Mouse (Mus musculus) frontal cortex, postnatal 14 days (tissue): ENCODE measurements at regions not wholly inside any gene's neighbourhood (a gene's known extent, or its start where the extent isn't known, plus 50 kb on each side); places are given as distances from the start of the nearest gene placed in this dataset.
"Not testable (repeated sequence)": the region's sequence is repeated elsewhere in the genome, so short reads cannot be mapped to it uniquely, and the experiment has no call there.

Source experiments
- DNase-seq, 2 experiments: peaks; one replicate each; pipeline ENCODE4 v3.0.0; 2022; ENCODE audit warnings: low spot score in 2 of 2

DNA sequence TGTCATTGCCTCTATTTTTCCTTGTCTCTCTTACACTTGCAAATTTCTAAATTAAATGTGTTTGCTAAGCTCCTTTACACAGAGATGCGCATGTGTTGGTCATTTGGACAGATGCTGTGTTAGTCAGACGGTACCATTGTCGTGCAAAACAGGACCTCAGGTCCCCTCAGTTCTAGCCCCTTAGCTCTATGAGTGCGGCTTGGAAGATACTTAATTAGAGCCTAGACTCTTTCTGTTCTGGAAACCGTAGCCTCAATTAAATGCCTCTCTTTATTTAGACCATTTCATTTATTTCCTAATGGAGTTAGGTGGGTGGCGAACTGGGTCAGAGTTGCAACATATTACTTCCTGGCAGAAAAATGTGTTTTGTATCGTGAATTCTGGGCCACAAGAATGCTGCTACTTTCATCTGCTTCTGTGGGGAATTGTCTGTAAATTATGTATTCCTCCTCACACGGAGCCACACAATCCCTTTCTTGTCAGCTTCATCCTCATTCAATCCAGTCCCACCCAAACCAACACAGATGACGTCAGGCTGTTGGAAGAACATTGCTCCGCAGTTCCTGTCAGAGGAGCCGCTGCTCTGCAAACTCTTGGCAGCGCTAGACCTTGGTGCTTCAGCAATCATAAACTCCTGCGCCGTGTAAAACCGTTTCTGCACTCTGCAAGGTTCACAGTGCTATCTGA lies 345.4 kb upstream of the Nova1 start:
- DNase-seq = peak; percentile 49 to 50

- no peak for DNase-seq
Observed at GRCm38 (mm10) chr12:47163171-47163570, 344.4 kb upstream of the Nova1 start.

DNA sequence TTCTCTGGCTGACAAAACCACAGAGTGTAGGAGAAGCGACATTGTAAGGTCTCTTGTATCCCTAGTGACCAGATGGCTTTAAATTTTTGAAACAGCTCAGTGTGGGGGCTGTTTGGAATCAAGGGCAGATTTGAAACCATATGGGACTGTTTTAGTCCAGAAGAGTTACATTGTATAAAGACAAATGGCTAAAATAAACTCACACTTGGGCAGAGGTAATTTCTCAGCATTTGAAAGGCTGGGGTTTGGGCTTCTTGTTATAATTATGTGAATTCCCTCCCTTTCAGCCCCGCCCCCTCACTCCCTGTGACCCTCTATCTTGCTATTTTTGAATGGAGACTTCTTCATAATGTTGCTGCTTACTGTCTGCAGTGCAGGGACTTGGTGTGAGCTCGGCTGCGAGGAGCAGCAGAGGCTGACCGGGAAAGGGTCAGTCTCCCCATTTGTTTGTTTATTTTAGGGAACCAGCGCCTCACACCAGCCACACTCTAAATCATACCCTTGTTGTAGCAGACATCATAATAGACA lies 344.0 kb upstream of the Nova1 start:
- peak in 1 of 2 experiments; percentile 6 for DNase-seq

GRCm38 (mm10) chr12:47160626-47161025 lies 341.9 kb upstream of the Nova1 start:
- no peak for DNase-seq

GRCm38 (mm10) chr12:47155916-47156315 lies 337.2 kb upstream of the Nova1 start:
- DNase-seq = not testable (repeated sequence)

GRCm38 (mm10) chr12:47140677-47141076 lies 321.9 kb upstream of the Nova1 start:
- no peak for DNase-seq

- no peak for DNase-seq
Observed at GRCm38 (mm10) chr12:47129821-47130220, 311.1 kb upstream of the Nova1 start.

DNA sequence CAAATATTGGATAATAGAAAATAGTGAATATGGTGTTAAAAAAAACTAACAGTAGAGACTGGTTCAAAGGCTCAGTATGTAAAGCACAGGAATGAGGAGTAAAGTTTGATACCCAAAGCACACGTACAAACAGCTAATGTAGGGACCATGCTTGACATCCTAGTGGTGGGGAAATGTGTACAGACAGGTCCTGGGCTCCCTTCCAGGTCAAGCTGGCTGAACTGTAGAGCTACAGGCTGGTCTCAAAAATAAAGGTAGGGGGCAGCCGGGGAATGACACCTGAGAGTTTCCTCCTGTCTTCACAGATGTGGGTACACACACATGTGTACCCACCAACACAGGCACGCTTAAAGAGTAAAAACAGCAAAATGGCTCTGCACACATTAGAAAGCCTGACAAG lies 309.9 kb upstream of the Nova1 start:
- DNase-seq = no peak

- DNase-seq = no peak
Observed at GRCm38 (mm10) chr12:47121426-47121825, 302.7 kb upstream of the Nova1 start.

- no peak for DNase-seq
Observed at GRCm38 (mm10) chr12:47117504-47117903, 298.8 kb upstream of the Nova1 start.

GRCm38 (mm10) chr12:47089234-47089633 lies 270.5 kb upstream of the Nova1 start:
- no peak for DNase-seq

GRCm38 (mm10) chr12:47074961-47075360 lies 256.2 kb upstream of the Nova1 start:
- no peak for DNase-seq

GRCm38 (mm10) chr12:47052474-47052873 lies 233.7 kb upstream of the Nova1 start:
- DNase-seq = no peak

DNA sequence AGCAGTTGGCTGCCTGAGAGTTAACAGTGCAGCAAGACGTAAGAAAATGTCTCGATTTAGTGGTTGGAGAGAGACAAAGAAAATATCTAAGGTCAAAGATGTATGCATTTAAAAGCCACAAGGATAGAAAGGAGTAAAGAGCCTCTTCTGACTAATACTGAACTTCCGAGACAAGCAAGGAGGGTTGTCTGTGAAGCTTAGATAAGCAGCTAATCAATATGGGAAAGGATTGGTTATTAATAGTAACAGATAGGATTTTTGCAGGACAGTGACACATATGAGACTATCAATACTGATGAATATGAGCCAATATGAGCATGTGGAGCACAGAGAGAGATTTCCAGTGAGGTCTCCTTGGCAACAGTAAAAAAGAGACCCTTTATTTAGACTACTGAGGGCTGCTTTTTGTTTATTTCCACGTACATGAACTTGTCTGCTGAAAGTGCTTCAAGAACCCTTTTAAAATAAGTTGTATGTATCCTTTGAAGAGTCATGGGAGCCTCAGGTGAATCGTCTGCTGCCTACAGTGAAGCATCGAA lies 202.2 kb upstream of the Nova1 start:
- no peak for DNase-seq

DNA sequence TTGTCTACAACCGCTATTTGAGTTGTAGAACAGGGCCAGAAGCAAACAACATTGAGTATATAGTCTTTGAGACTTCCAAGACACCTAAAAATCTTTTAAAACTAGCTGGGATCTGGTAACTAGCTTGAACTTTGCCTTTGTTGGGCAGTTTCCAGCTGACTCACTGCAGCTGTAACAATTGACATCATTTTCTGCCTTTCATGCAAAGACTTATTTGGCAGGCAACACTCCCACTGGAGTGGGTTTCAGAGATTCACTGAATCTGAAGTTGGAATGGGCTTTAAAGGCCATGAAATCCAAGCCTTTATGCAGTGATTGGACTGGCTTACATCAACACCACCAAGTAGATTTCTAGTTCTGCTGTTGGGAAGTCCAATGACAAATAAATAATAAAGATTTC lies 173.6 kb upstream of the Nova1 start:
- no peak for DNase-seq

DNA sequence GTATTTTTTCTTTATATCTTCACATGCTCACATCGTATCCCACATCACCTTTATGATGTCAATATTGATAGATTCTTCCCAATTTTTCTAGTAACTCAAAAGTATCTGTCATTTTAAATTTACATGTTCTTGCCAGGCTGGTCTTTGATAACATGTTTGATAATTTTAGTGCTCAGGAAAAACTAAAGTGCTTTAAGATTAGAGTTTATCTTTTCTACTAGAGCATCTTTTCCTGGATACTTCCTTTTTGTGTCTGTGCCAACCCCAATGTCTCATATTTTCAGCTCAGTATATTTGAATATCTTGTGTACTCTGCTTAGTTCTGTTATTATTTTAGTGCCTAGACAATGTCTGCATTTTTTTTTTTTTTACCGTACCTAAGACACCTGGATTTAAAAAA lies 170.2 kb upstream of the Nova1 start:
- DNase-seq = no peak

DNA sequence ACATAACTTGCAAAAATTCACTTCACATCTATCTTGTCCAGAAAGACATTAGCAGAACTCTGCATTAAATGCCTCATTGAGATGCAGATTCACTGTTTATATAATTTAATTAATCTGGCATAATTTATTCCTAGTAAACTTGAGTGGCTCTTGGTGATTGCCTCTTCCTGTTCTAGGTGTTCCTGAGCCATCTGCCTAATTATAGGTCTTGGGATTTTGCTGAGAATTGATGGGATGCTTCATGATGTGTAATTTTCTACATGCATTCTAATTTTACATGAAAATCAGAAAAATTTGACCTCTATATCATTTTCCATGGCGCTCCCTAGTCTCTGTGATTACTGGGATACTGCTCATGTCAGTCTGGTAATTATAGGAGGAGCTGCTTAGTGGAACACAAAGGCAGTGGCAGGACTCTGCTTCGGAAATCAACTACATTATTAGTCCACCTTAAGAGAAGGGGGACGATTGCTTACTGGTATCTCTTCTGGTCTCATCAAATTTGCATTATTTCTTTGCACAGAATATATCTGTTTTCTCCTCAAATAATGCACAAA lies 131.6 kb upstream of the Nova1 start:
- DNase-seq = no peak

DNA sequence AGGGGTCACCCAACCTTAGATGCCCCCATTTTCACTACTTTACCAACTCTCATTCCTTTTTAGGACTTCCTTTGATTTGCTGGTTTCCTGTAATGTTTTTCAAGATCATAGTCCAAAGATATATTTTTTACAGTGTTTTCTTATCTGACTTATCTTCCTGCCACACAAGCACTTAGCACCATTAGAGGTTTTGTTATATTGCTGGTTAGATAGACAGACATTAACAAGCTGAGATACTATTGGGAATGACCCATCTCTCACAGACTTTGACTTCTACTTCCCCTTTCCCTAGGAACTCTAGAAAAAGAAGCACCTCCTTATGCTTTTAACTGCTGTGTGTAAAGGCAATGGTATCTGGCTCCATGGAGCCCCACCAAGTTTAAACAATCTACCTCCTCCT lies 127.0 kb upstream of the Nova1 start:
- no peak for DNase-seq

DNA sequence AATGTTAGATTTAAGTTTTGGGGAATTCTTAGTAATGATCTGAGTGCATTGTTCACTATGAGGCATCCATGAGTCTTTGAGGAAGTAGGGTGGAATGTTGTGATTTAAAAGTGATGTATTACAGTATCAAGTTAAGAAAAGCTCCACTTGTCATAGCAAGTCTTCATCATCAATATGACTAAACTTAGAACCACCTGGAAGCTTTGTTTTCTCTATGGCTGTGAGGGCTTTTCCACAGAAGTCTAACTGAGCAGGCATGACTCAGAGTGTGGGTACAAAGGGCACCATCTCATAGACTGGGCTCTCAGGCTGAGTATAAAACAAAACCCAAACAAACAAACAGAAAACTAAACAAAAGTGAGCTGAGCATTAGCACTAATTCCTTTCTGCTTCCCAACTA lies 112.4 kb upstream of the Nova1 start:
- no peak for DNase-seq

- no peak for DNase-seq
Observed at GRCm38 (mm10) chr12:46917286-46917685, 98.6 kb upstream of the Nova1 start.

GRCm38 (mm10) chr12:46878164-46878563 lies 59.4 kb upstream of the Nova1 start:
- no peak for DNase-seq

DNA sequence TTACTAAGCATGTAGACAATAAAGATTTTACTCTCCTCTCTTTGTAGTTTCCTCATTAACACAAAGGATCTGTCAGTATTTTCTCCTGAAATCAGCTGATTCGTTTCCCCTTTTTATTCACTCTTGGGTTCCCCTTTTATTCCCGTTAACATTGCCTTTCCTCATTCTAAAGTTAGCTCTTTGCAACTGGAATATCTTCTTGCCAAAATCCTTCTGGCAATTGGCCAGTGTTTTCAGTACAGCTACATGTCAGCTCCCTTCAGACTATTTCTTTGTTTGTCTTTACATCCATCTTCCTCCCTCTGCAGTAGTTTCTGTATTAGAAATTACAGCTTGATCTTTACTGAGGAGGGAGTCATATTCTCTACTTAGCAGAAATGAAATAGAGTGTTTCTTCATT lies 51.4 kb upstream of the Nova1 start:
- peak in 1 of 2 experiments; percentile 3 for DNase-seq
